Mouse (Mus musculus): ENCODE results near the gene Nim1k.

Nim1k gene

GRCm38 (mm10) chr13:119755681-119756471 lies at the start of gene Nim1k:
Gene Nim1k, minus strand, starts transcription at chr13:119755882.
- peak in 1 of 2 experiments; percentile 13 for DNase-seq (ENCODE audit: low spot score in 2 of 2)

- no peak for DNase-seq (ENCODE audit: low spot score in 2 of 2)
Measured at GRCm38 (mm10) chr13:119797656-119798055, 42.0 kb upstream of the Nim1k start.

GRCm38 (mm10) chr13:119792791-119793404 lies 37.2 kb upstream of the Nim1k start:
- no peak for DNase-seq (ENCODE audit: low spot score in 2 of 2)

- no peak for DNase-seq (ENCODE audit: low spot score in 2 of 2)
Measured at GRCm38 (mm10) chr13:119791580-119792135, 36.0 kb upstream of the Nim1k start.

GRCm38 (mm10) chr13:119790761-119791579 lies 35.3 kb upstream of the Nim1k start, which contains the start of gene Zfp131:
Gene Zfp131, minus strand, starts transcription at chr13:119790889.
- DNase-seq (ENCODE audit: low spot score in 2 of 2) = peak; percentile 84 to 92

GRCm38 (mm10) chr13:119789851-119790717 lies 34.4 kb upstream of the Nim1k start:
- DNase-seq (ENCODE audit: low spot score in 2 of 2) = peak; percentile 26 to 38

- DNase-seq (ENCODE audit: low spot score in 2 of 2) = no peak
Measured at GRCm38 (mm10) chr13:119783581-119783980, 27.9 kb upstream of the Nim1k start.

- no peak for DNase-seq (ENCODE audit: low spot score in 2 of 2)
Measured at GRCm38 (mm10) chr13:119768541-119768940, 12.9 kb upstream of the Nim1k start.

- no peak for DNase-seq (ENCODE audit: low spot score in 2 of 2)
Measured at GRCm38 (mm10) chr13:119766480-119766879, 10.8 kb upstream of the Nim1k start.

- DNase-seq (ENCODE audit: low spot score in 2 of 2) = no peak
Measured at GRCm38 (mm10) chr13:119756831-119757230, 1.1 kb upstream of the Nim1k start.

- no peak for DNase-seq (ENCODE audit: low spot score in 2 of 2)
Measured at GRCm38 (mm10) chr13:119755141-119755547, 538 bp downstream of the Nim1k start.

GRCm38 (mm10) chr13:119754635-119755020 lies 1.1 kb downstream of the Nim1k start:
- no peak for DNase-seq (ENCODE audit: low spot score in 2 of 2)

GRCm38 (mm10) chr13:119753859-119754634 lies 1.6 kb downstream of the Nim1k start:
- DNase-seq (ENCODE audit: low spot score in 2 of 2) = no peak

GRCm38 (mm10) chr13:119746930-119747329 lies 8.8 kb downstream of the Nim1k start:
- no peak for DNase-seq (ENCODE audit: low spot score in 2 of 2)

GRCm38 (mm10) chr13:119743470-119743869 lies 12.2 kb downstream of the Nim1k start:
- no peak for DNase-seq (ENCODE audit: low spot score in 2 of 2)

GRCm38 (mm10) chr13:119742711-119743415 lies 12.8 kb downstream of the Nim1k start:
- no peak for DNase-seq (ENCODE audit: low spot score in 2 of 2)

GRCm38 (mm10) chr13:119741390-119742237 lies 14.1 kb downstream of the Nim1k start:
- no peak for DNase-seq (ENCODE audit: low spot score in 2 of 2)

- DNase-seq (ENCODE audit: low spot score in 2 of 2) = no peak
Measured at GRCm38 (mm10) chr13:119731448-119731847, 24.2 kb downstream of the Nim1k start.

- DNase-seq (ENCODE audit: low spot score in 2 of 2) = no peak
Measured at GRCm38 (mm10) chr13:119729406-119729805, 26.3 kb downstream of the Nim1k start.
